Mouse (Mus musculus): ENCODE results near the gene Carm1. TPM values are rescaled to one million over a fixed set of nuclear protein-coding genes. Genes with fewer than 3 reads are reported as not detected.
"Not testable (repeated sequence)": the region's sequence is repeated elsewhere in the genome, so short reads cannot be mapped to it uniquely, and the experiment has no call there.

Carm1 gene
- total RNA-seq, 2 experiments from 2014 or later: 35.7 to 51.5 TPM

DNA sequence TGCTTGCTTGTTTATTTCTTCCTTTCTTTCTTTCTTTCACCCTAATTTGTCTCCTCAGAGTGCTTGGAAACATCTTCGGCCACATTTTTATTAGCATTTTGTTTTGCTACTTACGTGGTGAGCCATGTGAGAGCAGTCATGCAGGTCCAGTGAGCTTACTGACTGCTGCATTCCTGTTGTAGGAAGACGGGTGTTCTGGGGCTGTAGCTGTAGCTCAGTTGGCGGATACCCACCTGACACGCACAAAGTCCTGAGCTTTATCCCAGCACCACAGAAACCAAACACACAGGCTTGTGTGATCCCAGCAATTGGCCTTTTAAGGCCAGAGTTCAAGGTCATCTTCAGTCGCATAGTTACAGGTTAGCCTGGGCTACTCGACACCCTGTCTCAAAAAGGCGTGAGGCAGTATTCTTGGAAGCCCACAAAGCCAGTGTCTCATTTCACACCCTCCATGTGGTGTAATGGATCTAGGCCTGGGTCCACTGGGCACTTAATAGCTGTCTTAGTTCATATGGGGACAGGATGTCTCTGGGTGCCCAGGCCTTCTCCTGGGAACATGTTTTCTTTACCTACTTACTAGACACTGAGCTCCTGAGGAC, 22.1 kb downstream of the Carm1 start:
- ATAC-seq (replicated peaks; ENCODE audit: low FRiP score, poor library complexity, severe bottlenecking): no peak

DNA sequence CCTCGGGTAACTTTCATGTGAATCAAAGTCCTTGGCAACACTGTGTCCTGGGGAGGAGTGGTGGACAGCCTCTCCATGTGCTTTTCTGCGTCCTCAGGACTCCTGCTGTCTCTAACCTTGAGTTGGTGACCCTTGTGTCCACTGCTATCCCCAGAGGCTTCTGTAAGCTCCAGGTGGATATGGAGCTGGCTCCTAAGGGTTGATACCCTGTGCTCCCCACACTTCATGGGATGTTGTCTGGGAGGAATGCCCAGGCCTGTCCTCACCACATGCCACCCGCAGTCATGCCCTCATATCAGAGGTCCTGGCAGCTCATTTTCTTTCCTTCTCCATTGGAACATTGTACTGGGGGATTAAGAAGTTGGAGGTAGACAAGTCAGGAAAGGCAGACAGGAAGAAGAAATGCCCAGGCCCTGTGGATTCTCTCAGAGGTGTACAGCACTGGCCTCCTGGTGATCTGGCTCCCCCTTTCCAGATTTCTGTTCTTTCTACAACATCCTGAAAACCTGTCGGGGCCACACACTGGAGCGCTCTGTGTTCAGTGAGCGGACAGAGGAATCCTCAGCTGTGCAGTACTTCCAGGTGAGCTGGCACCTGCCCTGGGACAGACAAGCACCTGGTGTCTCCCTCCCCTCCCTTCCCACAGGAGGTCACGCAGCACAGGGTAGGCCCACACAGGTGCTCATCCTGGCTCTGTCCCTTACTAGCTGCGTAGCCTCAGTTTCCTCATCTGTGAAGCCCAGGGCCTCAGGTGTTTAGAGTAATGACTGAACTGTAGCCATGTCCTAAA, 27.5 kb downstream of the Carm1 start:
- ATAC-seq (replicated peaks; ENCODE audit: low FRiP score, poor library complexity, severe bottlenecking): no peak

DNA sequence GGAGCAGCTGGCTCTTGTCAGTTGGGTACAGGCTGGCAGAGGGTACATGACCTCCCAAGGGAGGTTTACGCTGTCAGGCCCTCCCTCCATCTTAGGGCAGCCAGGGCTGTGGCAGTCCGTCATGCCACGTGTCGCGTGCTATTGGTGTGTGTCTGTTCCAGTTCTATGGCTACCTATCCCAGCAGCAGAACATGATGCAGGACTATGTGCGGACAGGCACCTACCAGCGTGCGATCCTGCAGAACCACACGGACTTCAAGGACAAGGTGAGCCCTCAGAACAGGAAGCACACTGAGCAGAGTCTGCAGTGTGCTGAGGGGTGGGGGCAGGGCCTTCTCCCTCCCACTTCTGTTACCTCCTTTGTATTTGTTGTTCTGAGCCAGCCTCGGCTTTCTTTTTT, 28.6 kb downstream of the Carm1 start:
- no peak for ATAC-seq (replicated peaks; ENCODE audit: low FRiP score, poor library complexity, severe bottlenecking)

- ATAC-seq (replicated peaks; ENCODE audit: low FRiP score, poor library complexity, severe bottlenecking): no peak
Measured at GRCm38 (mm10) chr9:21576286-21576685, 29.6 kb downstream of the Carm1 start.

DNA sequence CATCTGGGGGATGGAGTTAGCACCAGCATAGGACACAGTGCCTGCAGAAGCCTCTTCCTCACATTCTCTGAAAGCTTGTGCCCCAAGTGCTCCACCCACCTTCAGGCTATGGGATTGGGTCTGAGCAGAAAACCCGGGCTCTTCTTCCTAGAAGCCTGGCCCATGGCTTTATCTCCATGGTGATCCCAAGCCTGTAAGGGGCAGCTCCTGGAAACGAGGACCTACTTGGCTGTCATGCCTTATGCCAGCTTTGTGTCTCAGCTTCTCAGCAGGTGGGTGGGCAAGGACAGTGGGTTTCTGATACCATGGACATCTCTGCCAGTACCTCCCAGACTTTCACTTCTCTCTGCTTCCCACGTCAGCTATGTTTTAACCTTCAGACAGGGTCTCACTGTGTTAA, 31.5 kb downstream of the Carm1 start:
- ATAC-seq (replicated peaks; ENCODE audit: low FRiP score, poor library complexity, severe bottlenecking): no peak

- no peak for ATAC-seq (replicated peaks; ENCODE audit: low FRiP score, poor library complexity, severe bottlenecking)
Measured at GRCm38 (mm10) chr9:21585401-21585800, 38.7 kb downstream of the Carm1 start.

DNA sequence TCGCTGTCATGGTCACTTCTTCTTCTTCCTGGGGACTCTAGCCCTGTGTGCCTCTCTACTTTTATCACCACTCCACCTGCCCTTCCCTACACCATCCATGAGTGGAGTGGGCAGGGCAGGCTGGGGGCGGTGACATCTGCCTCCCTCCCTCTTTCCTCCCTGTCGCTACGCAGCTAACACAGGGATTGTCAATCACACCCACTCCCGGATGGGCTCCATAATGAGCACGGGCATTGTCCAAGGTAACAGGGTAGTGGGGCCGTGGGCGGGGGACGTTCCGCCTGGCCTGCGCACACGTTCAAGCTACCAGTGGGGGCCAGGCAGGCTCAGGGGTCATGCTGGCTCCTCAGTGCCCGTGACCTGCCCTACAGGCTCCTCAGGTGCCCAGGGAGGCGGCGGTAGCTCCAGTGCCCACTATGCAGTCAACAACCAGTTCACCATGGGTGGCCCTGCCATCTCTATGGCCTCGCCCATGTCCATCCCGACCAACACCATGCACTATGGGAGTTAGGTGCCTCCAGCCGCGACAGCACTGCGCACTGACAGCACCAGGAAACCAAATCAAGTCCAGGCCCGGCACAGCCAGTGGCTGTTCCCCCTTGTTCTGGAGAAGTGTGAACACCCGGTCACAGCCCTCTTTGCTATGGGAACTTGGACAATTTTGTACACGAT, 41.1 kb downstream of the Carm1 start:
- no peak for ATAC-seq (replicated peaks; ENCODE audit: low FRiP score, poor library complexity, severe bottlenecking)

DNA sequence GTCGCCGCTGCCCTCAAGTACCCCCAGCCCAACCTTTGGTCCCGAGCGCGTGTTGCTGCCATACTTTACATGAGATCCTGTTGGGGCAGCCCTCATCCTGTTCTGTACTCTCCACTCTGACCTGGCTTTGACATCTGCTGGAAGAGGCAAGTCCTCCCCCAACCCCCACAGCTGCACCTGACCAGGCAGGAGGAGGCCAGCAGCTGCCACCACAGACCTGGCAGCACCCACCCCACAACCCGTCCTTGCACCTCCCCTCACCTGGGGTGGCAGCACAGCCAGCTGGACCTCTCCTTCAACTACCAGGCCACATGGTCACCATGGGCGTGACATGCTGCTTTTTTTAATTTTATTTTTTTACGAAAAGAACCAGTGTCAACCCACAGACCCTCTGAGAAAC, 41.7 kb downstream of the Carm1 start:
- ATAC-seq (replicated peaks; ENCODE audit: low FRiP score, poor library complexity, severe bottlenecking): no peak

DNA sequence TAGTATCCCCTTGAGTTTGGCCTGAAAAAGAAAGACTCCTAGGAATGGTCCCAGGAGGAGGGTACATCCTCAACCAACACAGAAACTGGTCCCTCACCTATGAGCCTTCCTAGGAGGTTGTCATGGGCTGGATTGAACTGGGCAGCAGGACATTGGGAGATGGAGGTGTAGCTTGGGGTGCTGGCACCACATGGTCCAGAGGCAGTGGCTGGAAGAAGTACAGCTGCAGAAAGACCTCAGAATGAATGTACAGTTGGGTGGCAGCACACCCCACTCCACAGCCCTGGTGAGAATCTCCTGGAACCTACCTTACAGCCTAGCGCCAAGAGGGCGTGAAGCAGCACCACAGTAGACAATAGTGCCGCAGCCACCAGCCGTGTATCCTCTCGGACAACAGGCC, 42.8 kb downstream of the Carm1 start:
- no peak for ATAC-seq (replicated peaks; ENCODE audit: low FRiP score, poor library complexity, severe bottlenecking)

DNA sequence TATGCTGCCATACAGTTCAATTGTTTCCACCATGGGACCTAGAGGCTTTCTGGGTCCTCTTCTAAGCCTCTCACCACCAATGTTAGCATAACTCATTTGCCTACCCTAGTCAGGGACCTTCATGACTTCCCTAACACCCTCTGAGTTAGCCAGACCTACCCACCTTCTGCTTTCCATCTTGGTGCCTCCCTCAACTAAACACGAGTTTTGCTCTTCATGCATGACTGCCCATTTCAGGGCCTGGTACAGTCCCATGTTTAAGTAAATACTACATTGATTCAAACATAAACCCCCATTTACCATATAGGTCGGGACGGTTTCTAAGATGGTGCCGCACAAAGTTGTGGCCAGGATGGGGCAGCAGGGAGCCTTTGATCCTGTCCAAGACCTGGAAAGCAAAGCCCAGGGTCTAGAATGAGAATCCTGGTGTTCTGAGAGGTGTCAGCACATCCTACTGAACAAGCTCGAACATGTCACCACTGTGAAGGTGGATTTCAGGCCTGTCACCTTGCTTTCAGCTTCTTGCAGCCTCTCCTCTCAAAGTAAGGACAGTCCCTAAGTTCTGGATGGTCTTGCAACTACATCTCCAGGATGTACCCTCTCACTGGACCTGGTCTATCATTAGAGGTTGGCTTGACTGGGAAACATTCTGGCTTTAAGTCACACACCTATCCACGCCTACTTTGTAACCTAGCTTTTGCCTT, 44.6 kb downstream of the Carm1 start:
- no peak for ATAC-seq (replicated peaks; ENCODE audit: low FRiP score, poor library complexity, severe bottlenecking)

- ATAC-seq (replicated peaks; ENCODE audit: low FRiP score, poor library complexity, severe bottlenecking): peak; percentile 52
Measured at GRCm38 (mm10) chr9:21591831-21592702, 45.4 kb downstream of the Carm1 start.

DNA sequence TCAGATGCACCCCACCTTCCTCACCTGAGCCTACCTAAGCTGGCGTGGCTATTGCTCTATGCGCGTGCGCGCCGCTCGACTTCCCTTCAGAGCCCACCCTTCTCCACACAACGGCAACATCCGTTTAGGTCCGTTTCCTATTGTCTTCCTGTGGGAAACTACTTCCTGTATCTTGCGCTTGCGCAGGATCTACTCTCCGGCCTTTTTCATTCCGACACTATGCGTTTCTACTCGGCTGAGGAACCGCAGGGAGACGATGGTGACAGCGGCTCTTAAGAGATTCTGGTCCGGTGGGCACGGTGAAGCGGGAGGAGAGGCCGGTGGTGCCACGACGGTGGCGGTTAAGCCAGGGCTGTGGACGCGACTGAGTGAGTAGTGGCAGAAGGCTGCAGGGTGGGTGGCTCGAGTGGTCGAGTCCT, 46.0 kb downstream of the Carm1 start, which contains the start of the genes Timm29 and Yipf2:
Timm29 (plus strand) TSS at position 20 of the 419 bp plus-strand sequence.
Yipf2 (minus strand) TSS at position 126 of the 419 bp plus-strand sequence.
- ATAC-seq (replicated peaks; ENCODE audit: low FRiP score, poor library complexity, severe bottlenecking): peak; percentile 70

GRCm38 (mm10) chr9:21593122-21593721, 46.5 kb downstream of the Carm1 start:
- peak; percentile 28 for ATAC-seq (replicated peaks; ENCODE audit: low FRiP score, poor library complexity, severe bottlenecking)

GRCm38 (mm10) chr9:21594350-21594749, 47.7 kb downstream of the Carm1 start:
- ATAC-seq (replicated peaks; ENCODE audit: low FRiP score, poor library complexity, severe bottlenecking): not testable (repeated sequence)

GRCm38 (mm10) chr9:21594838-21595237, 48.1 kb downstream of the Carm1 start:
- no peak for ATAC-seq (replicated peaks; ENCODE audit: low FRiP score, poor library complexity, severe bottlenecking)

- 0 out of 2 replicates have a peak, but pooled peaks have one; percentile 55 for ATAC-seq (replicated peaks; ENCODE audit: low FRiP score, poor library complexity, severe bottlenecking)
Measured at GRCm38 (mm10) chr9:21598198-21598597, 51.5 kb downstream of the Carm1 start.

- ATAC-seq (replicated peaks; ENCODE audit: low FRiP score, poor library complexity, severe bottlenecking): peak; percentile 48; the same call in 1 of the 2 replicates
Measured at GRCm38 (mm10) chr9:21600186-21600585, 53.5 kb downstream of the Carm1 start.

- ATAC-seq (replicated peaks; ENCODE audit: low FRiP score, poor library complexity, severe bottlenecking): no peak
Measured at GRCm38 (mm10) chr9:21601073-21601472, 54.4 kb downstream of the Carm1 start.
